Mouse (Mus musculus): ENCODE measurements around the gene Il5ra. TPM values are rescaled to one million over a fixed set of nuclear protein-coding genes. Genes with fewer than 3 reads are reported as not detected.

Il5ra gene
- total and polyA plus RNA-seq, 3 experiments = 0.10 TPM; not detected in 2

DNA sequence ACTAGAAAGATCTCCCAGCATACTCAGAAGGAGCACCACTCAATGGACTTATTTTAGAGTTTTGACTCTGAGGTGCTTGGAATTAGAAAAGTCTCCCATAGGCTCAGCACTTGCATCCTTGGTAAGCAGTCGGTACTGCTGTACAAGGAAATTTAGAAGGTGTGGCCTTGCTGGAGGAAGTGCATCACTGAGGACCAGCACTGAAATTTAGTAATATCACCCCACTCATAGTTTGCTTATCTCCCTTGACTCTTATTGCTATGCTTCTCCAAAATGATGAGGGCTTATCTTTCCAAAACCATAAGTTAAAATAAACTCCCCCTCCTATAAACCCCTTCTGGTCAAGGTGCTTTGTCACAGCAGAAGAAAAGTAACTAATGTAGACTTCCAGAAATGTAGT is 12.6 kb upstream of the Il5ra start:
- no peak overlapping the region for H3K4me3 ChIP-seq (ENCODE audit: control insufficient read depth in 1 of 2, insufficient read depth in 1 of 2, low read depth in 2 of 2, low read length in 2 of 2)
- DNase-seq (ENCODE audit: low read depth, low spot score) = peak; percentile 35
- H3K36me3 ChIP-seq (ENCODE audit: control insufficient read depth in 1 of 2, insufficient read depth in 2 of 2, low read length in 2 of 2) = peaks cover 0 to 21% of the 10 kb centered on the region in 2 experiments; a peak in 2 of 4 replicates
- H3K9ac ChIP-seq (ENCODE audit: control insufficient read depth, low read depth, low read length, poor library complexity, severe bottlenecking) = no peak overlapping the region
- no peaks in the 10 kb centered on the region for H3K79me2 ChIP-seq (ENCODE audit: control insufficient read depth, insufficient read depth, low read length, poor library complexity)
- no peaks in the 10 kb centered on the region for H3K9me3 ChIP-seq (replicated peaks; ENCODE audit: insufficient read depth, low read length)
- TF ChIP-seq NELFE (IDR thresholded peaks at IDR 0.05; ENCODE audit: low read depth, low read length) (no peak), CHD2 (IDR thresholded peaks at IDR 0.05; ENCODE audit: low read length) (no peak), RAD21 (IDR thresholded peaks at IDR 0.05; ENCODE audit: low read depth, low read length) (no peak), CTCF (IDR thresholded peaks at IDR 0.05 in 2 of 3, conservative IDR thresholded peaks at IDR 0.05 in 1 of 3; ENCODE audit: control insufficient read depth in 1 of 3, insufficient read depth in 1 of 3, low read depth in 2 of 3, low read length in 3 of 3, poor library complexity in 1 of 3, severe bottlenecking in 1 of 3) (no peak), SIN3A (IDR thresholded peaks at IDR 0.05; ENCODE audit: low read length) (no peak), EP300 (IDR thresholded peaks at IDR 0.05; ENCODE audit: low read depth in 1 of 2, low read length in 2 of 2) (no peak), GABPA (IDR thresholded peaks at IDR 0.05; ENCODE audit: low read depth, low read length) (no peak), MYB (IDR thresholded peaks at IDR 0.05; ENCODE audit: low read depth, low read length) (no peak), USF2 (IDR thresholded peaks at IDR 0.05; ENCODE audit: borderline replicate concordance in 1 of 2, insufficient read depth in 1 of 2, low read depth in 1 of 2, low read length in 2 of 2) (no peak), ZNF384 (IDR thresholded peaks at IDR 0.05; ENCODE audit: low read depth, low read length) (no peak), BHLHE40 (IDR thresholded peaks at IDR 0.05; ENCODE audit: borderline replicate concordance, low read depth, low read length) (no peak), MEF2A (IDR thresholded peaks at IDR 0.05; ENCODE audit: extremely low read depth, insufficient replicate concordance, low read depth, low read length, poor library complexity, severe bottlenecking) (no peak), CHD1 (IDR thresholded peaks at IDR 0.05; ENCODE audit: low read depth, low read length) (no peak), MXI1 (IDR thresholded peaks at IDR 0.05; ENCODE audit: low read depth, low read length) (no peak), ETS1 (IDR thresholded peaks at IDR 0.05; ENCODE audit: low read depth, low read length) (no peak), MAFK (IDR thresholded peaks at IDR 0.05; ENCODE audit: borderline replicate concordance, low read depth, low read length) (no peak), ZKSCAN1 (IDR thresholded peaks at IDR 0.05; ENCODE audit: low read depth, low read length) (no peak), POLR2AphosphoS2 (IDR thresholded peaks at IDR 0.05; ENCODE audit: low read length) (no peak), POLR2AphosphoS5 (IDR thresholded peaks at IDR 0.05; ENCODE audit: borderline replicate concordance, low read depth, low read length) (no peak)
- H3K4me1 ChIP-seq (ENCODE audit: control insufficient read depth in 1 of 2, insufficient read depth in 2 of 2, low read length in 2 of 2) = peaks cover 8 to 21% of the 10 kb centered on the region in 2 experiments
- H3K27ac ChIP-seq (ENCODE audit: control insufficient read depth, low read depth, low read length) = no peak overlapping the region
- H3K27me3 ChIP-seq (ENCODE audit: control insufficient read depth in 1 of 2, insufficient read depth in 2 of 2, low read length in 2 of 2) = peaks cover 2 to 3% of the 10 kb centered on the region in 2 experiments
